Mouse (Mus musculus) embryonic fibroblast, embryonic 13.5 days (primary cell): ENCODE results near the gene Thap2.

Source experiments
- CTCF ChIP-seq: IDR thresholded peaks from 2 replicates; pipeline ENCODE4 v1.5.1; 2011; ENCODE audit warnings: mild to moderate bottlenecking, control low read depth, low read length, moderate library complexity, borderline replicate concordance; ENCODE audit not compliant: insufficient read depth
- POLR2A ChIP-seq: IDR thresholded peaks from 2 replicates; pipeline ENCODE4 v1.6.1; 2011; ENCODE audit warnings: low read depth, mild to moderate bottlenecking, control low read depth, low read length, moderate library complexity

GRCm38 (mm10) chr10:115382846-115383643, 1.2 kb downstream of the Thap2 start:
- TF ChIP-seq POLR2A (no peak), CTCF (no peak)
